Mouse (Mus musculus): Measurements from ENCODE around the gene Bicdl1. TPM values are rescaled to one million over a fixed set of nuclear protein-coding genes. Genes with fewer than 3 reads are reported as not detected.

Gene Bicdl1
- polyA plus RNA-seq, 1 experiment from 2014 or later = 14.9 TPM

DNA sequence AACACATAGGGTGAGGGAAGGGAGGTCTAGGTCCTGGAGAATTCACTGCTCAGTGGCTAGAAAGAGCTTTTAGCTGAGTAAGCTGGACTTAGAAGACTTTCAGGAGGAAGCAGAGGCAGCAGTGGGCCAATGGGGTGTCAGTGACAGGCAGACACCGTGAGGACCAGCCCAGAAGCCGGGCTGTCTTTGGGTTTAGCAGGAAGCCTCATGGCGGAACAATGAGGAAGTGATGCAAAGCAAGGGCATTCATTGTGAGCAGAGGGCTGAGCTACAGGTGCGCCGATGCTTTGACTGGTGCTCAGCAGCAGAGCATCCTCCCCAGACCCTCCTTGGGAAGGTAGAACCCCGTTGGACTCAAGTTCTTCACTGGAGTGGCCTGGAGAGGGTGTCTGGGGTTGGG, 95.9 kb downstream of the Bicdl1 start:
- no peak for ATAC-seq (ENCODE audit: low FRiP score, low TSS enrichment)
- Histone ChIP-seq H3K4me1 (ENCODE audit: insufficient read depth, low read length) (peaks cover 28% of the 10 kb centered on the region), H3K9ac (replicated peaks; ENCODE audit: low read length) (no peak overlapping the region), H3K4me2 (replicated peaks; ENCODE audit: low read depth, low read length) (no peak overlapping the region), H3K4me3 (ENCODE audit: low read length) (no peak overlapping the region), H3K27ac (ENCODE audit: low read length) (no peak overlapping the region), H3K9me3 (ENCODE audit: low read length) (no peaks in the 10 kb centered on the region), H3K27me3 (ENCODE audit: insufficient read depth, low read length) (no peaks in the 10 kb centered on the region), H3K36me3 (ENCODE audit: insufficient read depth, low read length) (peaks cover 17% of the 10 kb centered on the region)
- 63% methylated on average over 6 of the region's 6 CpGs for WGBS

DNA sequence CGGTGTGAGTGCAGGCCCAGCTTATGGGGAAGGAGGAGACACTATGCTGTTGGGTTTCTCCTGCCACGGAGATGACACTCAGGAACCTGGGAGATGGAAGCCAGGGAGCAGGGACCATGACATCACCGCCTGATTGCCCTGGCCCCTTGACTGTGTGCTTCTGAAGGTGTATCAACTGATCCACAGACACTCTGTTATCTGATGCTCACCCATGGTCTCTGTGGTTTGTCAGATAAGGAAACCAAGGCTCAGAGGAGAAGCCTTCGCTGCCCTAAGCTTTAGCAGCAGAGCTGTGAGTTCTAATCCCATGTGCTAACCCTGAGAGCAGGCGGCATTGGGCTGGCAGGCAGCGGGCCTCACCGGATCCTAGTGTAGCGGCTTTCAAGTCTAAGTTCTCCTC, 97.4 kb downstream of the Bicdl1 start:
- 93% methylated on average over 8 of the region's 8 CpGs for WGBS
- H3K9ac ChIP-seq (replicated peaks; ENCODE audit: low read length) = no peak overlapping the region
- no peak overlapping the region for H3K4me3 ChIP-seq (ENCODE audit: low read length)

DNA sequence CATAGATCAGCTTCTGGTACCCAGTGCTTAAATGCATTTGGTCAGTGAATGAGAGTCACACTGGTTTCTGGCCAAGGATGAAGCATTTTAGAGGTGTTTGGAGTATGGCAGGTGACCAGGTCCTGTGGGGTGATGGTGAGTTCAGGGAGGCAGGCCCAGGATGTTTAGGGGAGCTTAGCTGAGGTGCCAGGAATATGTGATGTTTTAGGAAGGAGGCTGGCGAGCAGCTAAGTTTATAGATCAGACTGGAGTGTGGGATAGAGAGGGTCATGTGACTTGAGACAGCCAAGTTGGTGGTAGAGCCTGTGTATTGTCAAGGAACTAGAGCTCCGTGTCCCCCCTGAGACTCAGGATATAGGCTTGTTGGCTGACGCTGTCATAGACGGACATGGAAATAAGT, 98.4 kb downstream of the Bicdl1 start:
- H3K27ac ChIP-seq (ENCODE audit: low read length) = no peak overlapping the region
- ATAC-seq (ENCODE audit: low FRiP score, low TSS enrichment) = no peak

More for the DNA sequence above, 97.4 kb downstream of the Bicdl1 start:
- no peaks in the 10 kb centered on the region for H3K27me3 ChIP-seq (ENCODE audit: insufficient read depth, low read length)
- H3K36me3 ChIP-seq (ENCODE audit: insufficient read depth, low read length) = peaks cover 7% of the 10 kb centered on the region; the same call in 1 of the 2 replicates
- no peak overlapping the region for H3K4me2 ChIP-seq (replicated peaks; ENCODE audit: low read depth, low read length)
- ATAC-seq (ENCODE audit: low FRiP score, low TSS enrichment) = no peak
- H3K4me1 ChIP-seq (ENCODE audit: insufficient read depth, low read length) = peaks cover 30% of the 10 kb centered on the region
- no peak overlapping the region for H3K27ac ChIP-seq (ENCODE audit: low read length)
- no peaks in the 10 kb centered on the region for H3K9me3 ChIP-seq (ENCODE audit: low read length)

DNA sequence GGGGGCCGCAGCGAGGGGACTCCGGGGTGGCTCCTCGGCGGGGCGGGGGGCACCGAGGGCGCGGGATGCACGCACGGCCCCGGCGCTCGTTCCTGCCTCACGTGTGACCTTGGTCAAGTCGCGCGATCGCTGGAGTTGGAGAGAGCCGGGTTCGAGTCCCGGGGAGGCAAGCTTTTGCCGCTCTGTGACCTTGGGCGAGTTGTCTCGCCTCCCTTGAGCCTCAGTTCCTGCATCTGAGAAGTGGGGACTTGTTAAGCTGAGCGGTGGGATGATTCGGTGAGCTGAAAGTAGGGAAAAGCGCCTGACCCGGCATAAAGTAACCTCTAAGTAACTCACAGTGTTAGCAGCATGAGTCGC, 99.1 kb downstream of the Bicdl1 start:
- Histone ChIP-seq H3K36me3 (ENCODE audit: insufficient read depth, low read length) (no peaks in the 10 kb centered on the region), H3K4me3 (ENCODE audit: low read length) (peak overlapping the region; percentile 91), H3K4me1 (ENCODE audit: insufficient read depth, low read length) (peaks cover 30% of the 10 kb centered on the region), H3K9ac (replicated peaks; ENCODE audit: low read length) (peak overlapping the region; percentile 91), H3K27me3 (ENCODE audit: insufficient read depth, low read length) (no peaks in the 10 kb centered on the region), H3K9me3 (ENCODE audit: low read length) (no peaks in the 10 kb centered on the region), H3K4me2 (replicated peaks; ENCODE audit: low read depth, low read length) (peak overlapping the region; percentile 68), H3K27ac (ENCODE audit: low read length) (peak overlapping the region; percentile 80)
- 2% methylated on average over 23 of the region's 30 CpGs for WGBS
- ATAC-seq (ENCODE audit: low FRiP score, low TSS enrichment) = no peak; the same call in 1 of the 2 replicates

More for the DNA sequence above, 98.4 kb downstream of the Bicdl1 start:
- Histone ChIP-seq H3K4me2 (replicated peaks; ENCODE audit: low read depth, low read length) (peak overlapping the region; percentile 68), H3K36me3 (ENCODE audit: insufficient read depth, low read length) (no peaks in the 10 kb centered on the region; the same call in 1 of the 2 replicates), H3K9me3 (ENCODE audit: low read length) (no peaks in the 10 kb centered on the region), H3K9ac (replicated peaks; ENCODE audit: low read length) (peak overlapping the region; percentile 91), H3K4me1 (ENCODE audit: insufficient read depth, low read length) (peaks cover 30% of the 10 kb centered on the region), H3K27me3 (ENCODE audit: insufficient read depth, low read length) (no peaks in the 10 kb centered on the region), H3K4me3 (ENCODE audit: low read length) (peak overlapping the region; percentile 91)
- 65% methylated on average over 4 of the region's 4 CpGs for WGBS

DNA sequence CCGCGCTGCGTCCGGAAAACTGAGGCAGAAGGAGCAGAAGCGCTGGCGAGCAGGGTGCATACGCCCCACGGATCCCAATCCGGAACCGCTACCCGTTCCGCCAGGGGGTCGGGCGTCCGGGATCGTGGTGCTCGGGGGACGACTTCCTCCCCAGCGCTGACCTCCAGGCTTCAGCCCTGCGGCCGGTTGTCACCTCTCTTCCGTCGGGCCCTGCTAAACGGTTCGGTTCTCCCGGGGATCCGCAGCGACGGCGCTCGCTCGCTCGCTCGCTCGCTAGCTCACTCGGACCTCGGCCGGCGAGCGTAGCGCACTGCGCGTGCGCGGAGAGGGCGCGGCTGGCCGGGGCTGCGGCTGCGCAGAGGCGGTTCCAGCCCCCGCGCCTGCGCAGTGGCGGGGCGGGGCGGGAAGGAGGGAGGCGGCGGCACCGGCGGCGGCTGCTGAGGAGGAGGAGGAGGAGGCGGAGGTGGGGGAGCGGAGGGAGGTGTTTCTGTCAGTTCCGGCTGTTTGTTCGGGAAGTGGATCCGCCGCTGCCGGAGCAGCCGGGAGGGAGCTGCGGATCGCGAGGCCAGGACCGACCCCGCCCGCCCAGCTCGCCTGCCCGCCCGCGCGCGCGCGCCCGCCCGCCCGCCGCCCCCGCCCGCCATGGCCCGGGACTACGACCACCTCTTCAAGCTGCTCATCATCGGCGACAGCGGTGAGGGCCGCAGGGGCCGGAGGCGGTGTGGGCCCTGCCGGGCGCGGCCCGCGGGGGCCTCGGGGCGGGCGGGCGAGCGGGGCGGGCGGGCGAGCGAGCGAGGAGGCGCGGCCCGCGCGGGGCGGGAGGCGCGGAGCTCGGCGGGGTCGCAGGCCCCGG, 99.7 kb downstream of the Bicdl1 start, which contains the start of gene Rab35:
Gene Rab35 (plus strand): TSS at position 404 of the 853 bp plus-strand sequence.
- Histone ChIP-seq H3K27me3 (ENCODE audit: insufficient read depth, low read length) (no peaks in the 10 kb centered on the region), H3K4me1 (ENCODE audit: insufficient read depth, low read length) (peaks cover 30% of the 10 kb centered on the region), H3K36me3 (ENCODE audit: insufficient read depth, low read length) (no peaks in the 10 kb centered on the region), H3K9ac (replicated peaks; ENCODE audit: low read length) (peak within 1 kb of the TSS; percentile 91), H3K4me2 (replicated peaks; ENCODE audit: low read depth, low read length) (peak within 1 kb of the TSS; percentile 68), H3K27ac (ENCODE audit: low read length) (peak within 1 kb of the TSS; percentile 81), H3K9me3 (ENCODE audit: low read length) (no peaks in the 10 kb centered on the region), H3K4me3 (ENCODE audit: low read length) (peak within 1 kb of the TSS; percentile 91)
- ATAC-seq (ENCODE audit: low FRiP score, low TSS enrichment) = peak; percentile 86
- under 1% methylated on average over 71 of the region's 125 CpGs for WGBS

DNA sequence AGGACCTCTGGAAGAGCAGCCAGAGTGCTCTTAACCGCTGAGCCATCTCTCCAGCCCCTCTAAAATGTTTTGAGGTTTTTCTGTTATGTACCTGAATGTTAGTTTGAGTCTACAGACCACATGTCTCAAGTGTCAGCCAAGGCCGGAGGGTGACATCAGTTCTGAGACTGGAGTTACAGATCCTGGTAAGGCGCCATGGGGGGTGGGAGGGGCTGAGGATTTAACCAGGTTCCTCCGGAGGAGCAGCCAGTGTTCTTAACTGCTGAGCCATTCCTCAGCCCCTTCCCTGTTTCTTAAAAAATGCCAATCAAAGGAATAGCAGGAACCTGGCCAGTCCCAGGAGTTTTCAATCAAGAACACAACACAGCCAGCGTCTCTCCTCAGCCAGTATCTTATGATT, 101.1 kb downstream of the Bicdl1 start:
- 56% methylated on average over 5 of the region's 5 CpGs for WGBS

DNA sequence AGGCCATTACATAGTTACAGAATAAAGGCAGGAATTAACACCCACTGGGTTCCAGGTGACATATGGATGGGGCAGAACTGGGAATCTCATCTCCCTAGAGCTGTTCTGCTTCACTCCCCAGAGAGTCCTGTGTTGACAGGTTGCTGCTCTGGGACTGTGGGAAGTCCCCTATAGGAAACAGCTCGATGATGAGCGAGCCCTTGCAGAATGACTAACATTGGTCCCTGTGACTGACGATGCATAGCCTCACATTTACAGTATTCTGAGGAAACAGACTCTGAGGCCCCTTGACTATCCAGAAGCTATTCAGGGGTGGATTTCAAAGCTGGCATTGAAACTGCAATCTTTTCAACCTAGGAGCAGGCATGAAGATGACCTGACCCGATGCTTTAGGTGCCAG, 101.7 kb downstream of the Bicdl1 start:
- no peak overlapping the region for H3K4me3 ChIP-seq (ENCODE audit: low read length)
- no peaks in the 10 kb centered on the region for H3K9me3 ChIP-seq (ENCODE audit: low read length)
- no peak overlapping the region for H3K9ac ChIP-seq (replicated peaks; ENCODE audit: low read length)
- 83% methylated on average over 4 of the region's 4 CpGs for WGBS
- H3K4me1 ChIP-seq (ENCODE audit: insufficient read depth, low read length) = peaks cover 27% of the 10 kb centered on the region
- H3K27ac ChIP-seq (ENCODE audit: low read length) = no peak overlapping the region
- ATAC-seq (ENCODE audit: low FRiP score, low TSS enrichment) = no peak
- no peaks in the 10 kb centered on the region for H3K27me3 ChIP-seq (ENCODE audit: insufficient read depth, low read length)
- no peaks in the 10 kb centered on the region for H3K36me3 ChIP-seq (ENCODE audit: insufficient read depth, low read length)
- H3K4me2 ChIP-seq (replicated peaks; ENCODE audit: low read depth, low read length) = no peak overlapping the region

More for the DNA sequence above, 101.1 kb downstream of the Bicdl1 start:
- Histone ChIP-seq H3K4me3 (ENCODE audit: low read length) (no peak overlapping the region), H3K4me2 (replicated peaks; ENCODE audit: low read depth, low read length) (peak overlapping the region; percentile 68; the same call in 1 of the 2 replicates), H3K36me3 (ENCODE audit: insufficient read depth, low read length) (no peaks in the 10 kb centered on the region), H3K27me3 (ENCODE audit: insufficient read depth, low read length) (no peaks in the 10 kb centered on the region), H3K9me3 (ENCODE audit: low read length) (no peaks in the 10 kb centered on the region), H3K27ac (ENCODE audit: low read length) (no peak overlapping the region), H3K4me1 (ENCODE audit: insufficient read depth, low read length) (peaks cover 30% of the 10 kb centered on the region), H3K9ac (replicated peaks; ENCODE audit: low read length) (peak overlapping the region; percentile 91)
- no peak for ATAC-seq (ENCODE audit: low FRiP score, low TSS enrichment)

DNA sequence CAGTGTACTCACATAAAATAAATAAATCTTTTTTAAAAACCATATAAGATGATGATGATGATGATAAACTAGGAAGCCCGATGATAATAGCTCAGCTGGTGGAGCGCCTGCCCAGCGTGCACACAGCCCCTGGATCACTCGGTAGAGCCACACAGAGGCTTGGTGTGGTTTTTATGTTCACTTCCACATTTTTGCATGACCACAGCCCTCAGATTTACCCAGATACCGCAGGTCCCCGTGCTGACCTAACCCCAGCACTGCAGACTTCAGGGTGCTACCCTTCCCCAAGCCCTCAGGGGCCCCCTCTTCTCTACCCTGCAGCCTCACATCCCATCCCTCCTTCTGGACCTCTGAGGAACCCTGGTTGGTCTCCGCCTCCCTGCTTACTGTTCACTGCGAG, 103.3 kb downstream of the Bicdl1 start:
- Histone ChIP-seq H3K4me2 (replicated peaks; ENCODE audit: low read depth, low read length) (no peak overlapping the region), H3K27me3 (ENCODE audit: insufficient read depth, low read length) (no peaks in the 10 kb centered on the region), H3K36me3 (ENCODE audit: insufficient read depth, low read length) (peaks cover under 1% of the 10 kb centered on the region; the same call in 1 of the 2 replicates), H3K9me3 (ENCODE audit: low read length) (no peaks in the 10 kb centered on the region), H3K4me1 (ENCODE audit: insufficient read depth, low read length) (peaks cover 15% of the 10 kb centered on the region), H3K27ac (ENCODE audit: low read length) (no peak overlapping the region), H3K4me3 (ENCODE audit: low read length) (no peak overlapping the region), H3K9ac (replicated peaks; ENCODE audit: low read length) (0 out of 2 replicates have a peak overlapping the region, but pooled peaks have one; percentile 16)
- no peak for ATAC-seq (ENCODE audit: low FRiP score, low TSS enrichment)
- WGBS = 77% methylated on average over 8 of the region's 8 CpGs

DNA sequence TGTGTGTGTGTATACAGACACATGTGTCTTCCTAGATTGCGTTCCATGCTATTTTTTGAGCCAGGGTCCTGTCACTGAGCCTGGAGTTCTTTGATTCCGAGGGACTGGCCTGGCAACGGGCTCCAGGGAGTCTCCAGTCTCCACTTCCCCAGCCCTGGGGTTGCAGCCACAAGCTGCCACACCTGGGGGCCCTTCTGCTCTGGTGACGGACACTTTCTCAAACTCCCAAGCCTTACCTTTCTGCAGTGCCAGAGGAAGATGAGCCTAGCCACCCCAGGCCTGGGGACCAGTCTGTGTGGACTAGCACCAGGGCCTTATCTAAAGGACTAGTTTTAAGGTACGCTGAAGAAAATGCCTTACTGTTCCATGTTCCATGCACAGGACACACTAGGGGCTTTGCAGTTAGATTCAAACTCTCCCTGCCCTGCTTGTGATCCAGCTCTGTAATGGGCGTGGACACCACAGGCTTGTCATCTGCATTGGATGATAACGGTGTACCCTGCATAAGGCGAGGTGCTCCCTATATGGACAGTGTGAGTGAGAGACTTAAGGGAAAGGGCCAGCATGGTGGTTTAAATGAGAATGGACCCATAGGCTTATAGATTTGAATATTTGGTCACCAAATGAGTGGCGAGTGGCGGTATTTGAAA, 105.1 kb downstream of the Bicdl1 start:
- H3K9me3 ChIP-seq (ENCODE audit: low read length) = no peaks in the 10 kb centered on the region
- ATAC-seq (ENCODE audit: low FRiP score, low TSS enrichment) = no peak
- 84% methylated on average over 10 of the region's 10 CpGs for WGBS
- no peak overlapping the region for H3K27ac ChIP-seq (ENCODE audit: low read length)
- no peak overlapping the region for H3K4me3 ChIP-seq (ENCODE audit: low read length)
- H3K9ac ChIP-seq (replicated peaks; ENCODE audit: low read length) = no peak overlapping the region
- H3K36me3 ChIP-seq (ENCODE audit: insufficient read depth, low read length) = peaks cover 7% of the 10 kb centered on the region; the same call in 1 of the 2 replicates
- no peak overlapping the region for H3K4me2 ChIP-seq (replicated peaks; ENCODE audit: low read depth, low read length)
- peaks cover 9% of the 10 kb centered on the region for H3K4me1 ChIP-seq (ENCODE audit: insufficient read depth, low read length)
- H3K27me3 ChIP-seq (ENCODE audit: insufficient read depth, low read length) = no peaks in the 10 kb centered on the region
